Mouse (Mus musculus): Measurements from ENCODE around the gene Ncoa3. TPM values are rescaled to one million over a fixed set of nuclear protein-coding genes. Genes with fewer than 3 reads are reported as not detected.

Gene Ncoa3
- polyA plus RNA-seq, 2 experiments = 17.8 to 25.5 TPM

DNA sequence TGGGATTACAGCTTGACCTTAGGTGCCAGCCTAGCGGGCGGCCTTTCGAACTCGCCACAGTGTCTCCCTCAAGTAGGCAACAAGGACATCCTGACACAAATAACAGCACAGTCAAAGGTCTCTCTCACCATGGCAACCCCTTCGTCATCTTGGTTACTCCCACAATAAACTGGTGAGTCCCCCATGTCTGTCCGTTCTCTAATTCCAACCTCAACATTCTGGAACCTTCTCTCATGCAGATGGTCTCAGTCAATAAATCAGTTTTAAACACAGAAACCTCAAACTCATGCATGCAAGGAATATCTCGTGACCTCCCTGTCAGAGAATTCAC is 123.8 kb downstream of the Ncoa3 start:
- Histone ChIP-seq H3K27ac (replicated peaks; ENCODE audit: low read depth, low read length) (no peak overlapping the region), H3K4me3 (replicated peaks; ENCODE audit: low read length) (no peak overlapping the region), H3K4me1 (ENCODE audit: control insufficient read depth, insufficient read depth, low read length) (peaks cover 3% of the 10 kb centered on the region; the same call in 1 of the 2 replicates), H3K27me3 (ENCODE audit: control insufficient read depth, insufficient read depth, low read length) (no peaks in the 10 kb centered on the region), H3K36me3 (ENCODE audit: control insufficient read depth, insufficient read depth, low read length) (peaks cover 78% of the 10 kb centered on the region), H3K4me2 (replicated peaks; ENCODE audit: low read depth, low read length, severe bottlenecking) (no peak overlapping the region), H3K9ac (ENCODE audit: low read depth, low read length, severe bottlenecking) (no peak overlapping the region), H3K9me3 (ENCODE audit: control insufficient read depth, low read length) (no peaks in the 10 kb centered on the region)
- DNase-seq (ENCODE audit: low spot score) (no peak), ATAC-seq (ENCODE audit: low FRiP score, low read depth) (no peak)
- no peak for TF ChIP-seq POLR2A (IDR thresholded peaks at IDR 0.05; ENCODE audit: borderline replicate concordance, extremely low read depth, insufficient read depth, insufficient read length)
- 94% methylated on average over 7 of the region's 7 CpGs for WGBS

GRCm38 (mm10) chr2:166116704-166117103 is 124.3 kb downstream of the Ncoa3 start:
- Histone ChIP-seq H3K4me2 (replicated peaks; ENCODE audit: low read depth, low read length, severe bottlenecking) (no peak overlapping the region), H3K27me3 (ENCODE audit: control insufficient read depth, insufficient read depth, low read length) (no peaks in the 10 kb centered on the region), H3K36me3 (ENCODE audit: control insufficient read depth, insufficient read depth, low read length) (peaks cover 83% of the 10 kb centered on the region), H3K27ac (replicated peaks; ENCODE audit: low read depth, low read length) (no peak overlapping the region), H3K4me3 (replicated peaks; ENCODE audit: low read length) (no peak overlapping the region), H3K4me1 (ENCODE audit: control insufficient read depth, insufficient read depth, low read length) (peaks cover 3% of the 10 kb centered on the region; the same call in 1 of the 2 replicates), H3K9ac (ENCODE audit: low read depth, low read length, severe bottlenecking) (no peak overlapping the region), H3K9me3 (ENCODE audit: control insufficient read depth, low read length) (no peaks in the 10 kb centered on the region)
- DNase-seq (ENCODE audit: low spot score) = no peak
- ATAC-seq (ENCODE audit: low FRiP score, low read depth) = no peak
- WGBS = 94% methylated on average over 16 of the region's 16 CpGs
- no peak for TF ChIP-seq POLR2A (IDR thresholded peaks at IDR 0.05; ENCODE audit: borderline replicate concordance, extremely low read depth, insufficient read depth, insufficient read length)

GRCm38 (mm10) chr2:166119992-166120391 is 127.6 kb downstream of the Ncoa3 start:
- no peak for TF ChIP-seq POLR2A (IDR thresholded peaks at IDR 0.05; ENCODE audit: borderline replicate concordance, extremely low read depth, insufficient read depth, insufficient read length)
- no peak for DNase-seq (ENCODE audit: low spot score)
- no peaks in the 10 kb centered on the region for H3K27me3 ChIP-seq (ENCODE audit: control insufficient read depth, insufficient read depth, low read length)
- H3K36me3 ChIP-seq (ENCODE audit: control insufficient read depth, insufficient read depth, low read length) = peaks cover 86% of the 10 kb centered on the region
- peaks cover 3% of the 10 kb centered on the region; the same call in 1 of the 2 replicates for H3K4me1 ChIP-seq (ENCODE audit: control insufficient read depth, insufficient read depth, low read length)
- no peaks in the 10 kb centered on the region for H3K9me3 ChIP-seq (ENCODE audit: control insufficient read depth, low read length)
- no peak for ATAC-seq (ENCODE audit: low FRiP score, low read depth)
- H3K4me3 ChIP-seq (replicated peaks; ENCODE audit: low read length) = no peak overlapping the region
- 83% methylated on average over 2 of the region's 2 CpGs for WGBS
- no peak overlapping the region for H3K4me2 ChIP-seq (replicated peaks; ENCODE audit: low read depth, low read length, severe bottlenecking)
- H3K9ac ChIP-seq (ENCODE audit: low read depth, low read length, severe bottlenecking) = no peak overlapping the region
- no peak overlapping the region for H3K27ac ChIP-seq (replicated peaks; ENCODE audit: low read depth, low read length)

- Histone ChIP-seq H3K4me2 (replicated peaks; ENCODE audit: low read depth, low read length, severe bottlenecking) (no peak overlapping the region), H3K9me3 (ENCODE audit: control insufficient read depth, low read length) (no peaks in the 10 kb centered on the region), H3K36me3 (ENCODE audit: control insufficient read depth, insufficient read depth, low read length) (peaks cover 70% of the 10 kb centered on the region), H3K9ac (ENCODE audit: low read depth, low read length, severe bottlenecking) (no peak overlapping the region), H3K27ac (replicated peaks; ENCODE audit: low read depth, low read length) (no peak overlapping the region), H3K27me3 (ENCODE audit: control insufficient read depth, insufficient read depth, low read length) (no peaks in the 10 kb centered on the region), H3K4me3 (replicated peaks; ENCODE audit: low read length) (no peak overlapping the region), H3K4me1 (ENCODE audit: control insufficient read depth, insufficient read depth, low read length) (peaks cover 3% of the 10 kb centered on the region; the same call in 1 of the 2 replicates)
- 83% methylated on average over 14 of the region's 14 CpGs for WGBS
- ATAC-seq (ENCODE audit: low FRiP score, low read depth) = no peak
- no peak for TF ChIP-seq POLR2A (IDR thresholded peaks at IDR 0.05; ENCODE audit: borderline replicate concordance, extremely low read depth, insufficient read depth, insufficient read length)
- no peak for DNase-seq (ENCODE audit: low spot score)
Observed at GRCm38 (mm10) chr2:166121681-166122355, 129.4 kb downstream of the Ncoa3 start.

DNA sequence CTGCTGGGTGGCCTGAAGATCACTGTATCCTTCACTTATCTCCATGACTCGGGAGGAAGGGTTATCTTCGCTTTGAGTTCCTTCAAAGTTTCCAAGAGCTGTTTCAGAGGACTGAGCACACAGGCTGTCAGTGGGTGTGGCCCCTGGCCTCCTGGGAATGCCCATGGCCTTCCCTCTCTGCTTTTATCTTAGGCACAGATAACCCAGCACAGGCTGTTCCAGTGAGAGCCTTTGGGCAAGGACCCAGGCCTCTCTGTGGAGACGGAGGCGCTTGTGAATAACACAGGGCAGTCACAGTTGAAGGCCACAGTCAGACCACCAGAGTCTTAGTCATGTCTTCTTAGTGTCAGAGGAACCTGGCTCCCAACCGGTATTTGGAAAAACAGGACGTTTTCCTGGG is 130.3 kb downstream of the Ncoa3 start:
- no peak for ATAC-seq (ENCODE audit: low FRiP score, low read depth)
- WGBS = 92% methylated on average over 6 of the region's 6 CpGs

More for the DNA sequence above, 130.3 kb downstream of the Ncoa3 start:
- H3K9ac ChIP-seq (ENCODE audit: low read depth, low read length, severe bottlenecking) = no peak overlapping the region
- H3K9me3 ChIP-seq (ENCODE audit: control insufficient read depth, low read length) = no peaks in the 10 kb centered on the region
- peaks cover 3% of the 10 kb centered on the region; the same call in 1 of the 2 replicates for H3K4me1 ChIP-seq (ENCODE audit: control insufficient read depth, insufficient read depth, low read length)
- TF ChIP-seq POLR2A (IDR thresholded peaks at IDR 0.05; ENCODE audit: borderline replicate concordance, extremely low read depth, insufficient read depth, insufficient read length) = no peak
- H3K27ac ChIP-seq (replicated peaks; ENCODE audit: low read depth, low read length) = no peak overlapping the region
- no peak overlapping the region for H3K4me3 ChIP-seq (replicated peaks; ENCODE audit: low read length)
- H3K27me3 ChIP-seq (ENCODE audit: control insufficient read depth, insufficient read depth, low read length) = no peaks in the 10 kb centered on the region
- no peak overlapping the region for H3K4me2 ChIP-seq (replicated peaks; ENCODE audit: low read depth, low read length, severe bottlenecking)
- peaks cover 69% of the 10 kb centered on the region for H3K36me3 ChIP-seq (ENCODE audit: control insufficient read depth, insufficient read depth, low read length)
- DNase-seq (ENCODE audit: low spot score) = no peak

Other genes with a start within 250 kb of the Ncoa3 start
- gene Zmynd8, start 93.6 kb upstream of the Ncoa3 start, polyA plus RNA-seq (2012; rRNA removed) = 47.6 and 49.5 TPM in 2 replicates
- gene Zmynd8, start 93.6 kb upstream of the Ncoa3 start, polyA plus RNA-seq (2014; fragmentation: Nextera tagmentation; extraction: Ambion mirVana) = 30.2 and 39.8 TPM in 2 replicates
- gene Sulf2, start 163.0 kb downstream of the Ncoa3 start, polyA plus RNA-seq (2012; rRNA removed) = 294 and 361 TPM in 2 replicates
- 200 and 235 TPM in 2 replicates for gene Sulf2, start 163.0 kb downstream of the Ncoa3 start, polyA plus RNA-seq (2014; fragmentation: Nextera tagmentation; extraction: Ambion mirVana)

All from limb, embryonic 14.5 days (tissue).